ENCODE assay signal across 8 mouse cellular contexts in the genomic region with DNA sequence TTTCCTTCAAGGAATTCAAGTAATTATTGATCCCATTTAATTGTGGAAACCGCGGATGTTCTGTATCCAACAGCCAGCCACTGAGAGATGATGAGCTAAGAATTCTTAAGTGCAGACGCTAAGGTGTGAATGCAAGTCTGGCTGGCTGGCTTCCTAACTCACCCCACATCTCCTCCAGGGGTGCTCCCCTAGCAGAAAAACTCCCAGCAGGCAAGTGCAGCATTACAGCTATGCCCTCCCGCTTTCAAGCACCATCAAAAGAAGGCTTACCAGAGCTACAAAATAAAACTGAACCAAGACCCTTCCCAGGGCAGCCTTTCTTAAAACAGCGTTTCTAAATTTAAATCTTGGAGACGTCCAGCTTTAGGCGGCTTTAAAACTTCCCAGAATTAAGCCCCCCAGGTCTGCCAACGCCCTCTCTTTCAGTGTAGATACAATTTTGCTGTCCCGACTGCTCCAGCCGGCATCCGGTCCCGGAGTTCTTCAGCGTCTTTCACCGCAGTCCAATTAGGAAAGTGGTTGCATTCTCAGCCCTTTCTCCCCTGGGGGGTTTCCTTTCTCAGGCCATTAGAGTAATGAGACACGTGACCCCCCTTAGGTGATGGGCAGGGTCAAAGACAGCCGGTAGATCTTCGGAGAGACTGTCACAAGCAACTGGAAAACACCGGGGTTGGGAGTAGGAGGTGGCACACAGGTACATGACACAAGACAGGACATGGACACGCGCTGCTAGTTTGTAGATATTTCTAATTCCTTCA. TPM values are rescaled to one million over a fixed set of nuclear protein-coding genes. Genes with fewer than 3 reads are reported as not detected.
DNase-seq lines count a peak whose midpoint lies in the region; ATAC-seq and TF ChIP-seq lines count a peak whose summit lies in the region.

No protein-coding gene starts in this region.

- no peaks in the 10 kb centered on the region for H3K36me3 ChIP-seq in heart, embryonic 13.5 days
- no peaks in the 10 kb centered on the region for H3K36me3 ChIP-seq in hindbrain, embryonic 11.5 days (ENCODE audit: control insufficient read depth, insufficient read depth, low read length)
- H3K36me3 ChIP-seq in midbrain, embryonic 12.5 days = no peaks in the 10 kb centered on the region

- 8% methylated on average over 20 of the region's 20 CpGs for WGBS in heart, embryonic 13.5 days
- 12% methylated on average over 20 of the region's 20 CpGs for WGBS in hindbrain, embryonic 11.5 days
- WGBS in midbrain, embryonic 12.5 days = 7% methylated on average over 20 of the region's 20 CpGs

- TF ChIP-seq CTCF in brain, embryonic 14.5 days (IDR thresholded peaks at IDR 0.05; ENCODE audit: borderline replicate concordance, extremely low read depth, insufficient read depth, insufficient read length) = no peak

- intact Hi-C loops in gastrocnemius, postnatal 36 days (cut with DNase I) = no loop called here

- H3K27ac ChIP-seq in heart, embryonic 13.5 days (replicated peaks) = 0 out of 2 replicates have a peak overlapping the region, but pooled peaks have one; percentile 20
- no peak overlapping the region for H3K27ac ChIP-seq in hindbrain, embryonic 11.5 days (ENCODE audit: low read depth, low read length)
- H3K27ac ChIP-seq in midbrain, embryonic 12.5 days (replicated peaks) = no peak overlapping the region

- DNase-seq in heart, adult 8-10 months (ENCODE audit: low spot score) = no peak
- DNase-seq in brain, embryonic 14.5 days (ENCODE audit: low read depth) = peak; percentile 53
- DNase-seq in hindbrain, embryonic 11.5 days (ENCODE audit: low spot score) = peak; percentile 52
- no peak for DNase-seq in spleen, adult 18-20 months
- no peak for DNase-seq in gastrocnemius, postnatal 36 days

- no peaks in the 10 kb centered on the region for H3K9me3 ChIP-seq in heart, embryonic 13.5 days
- H3K9me3 ChIP-seq in hindbrain, embryonic 11.5 days (ENCODE audit: control insufficient read depth, low read length) = no peaks in the 10 kb centered on the region
- H3K9me3 ChIP-seq in midbrain, embryonic 12.5 days = no peaks in the 10 kb centered on the region; the same call in 1 of the 2 replicates

- TF ChIP-seq POLR2A in brain, embryonic 14.5 days (IDR thresholded peaks at IDR 0.05; ENCODE audit: borderline replicate concordance, extremely low read depth, insufficient read depth, insufficient read length, poor library complexity, severe bottlenecking) = no peak

- peak overlapping the region; percentile 76 for H3K9ac ChIP-seq in heart, embryonic 13.5 days
- no peak overlapping the region for H3K9ac ChIP-seq in hindbrain, embryonic 11.5 days (ENCODE audit: low read depth, low read length)
- no peak overlapping the region; the same call in 1 of the 2 replicates for H3K9ac ChIP-seq in midbrain, embryonic 12.5 days (replicated peaks)

- peaks cover 12% of the 10 kb centered on the region for H3K27me3 ChIP-seq in heart, embryonic 13.5 days (replicated peaks)
- no peaks in the 10 kb centered on the region for H3K27me3 ChIP-seq in hindbrain, embryonic 11.5 days (ENCODE audit: control insufficient read depth, insufficient read depth, low read length)
- H3K27me3 ChIP-seq in midbrain, embryonic 12.5 days = peaks cover 17% of the 10 kb centered on the region

- H3K4me2 ChIP-seq in heart, embryonic 13.5 days = peak overlapping the region; percentile 73
- peak overlapping the region; percentile 30 for H3K4me2 ChIP-seq in hindbrain, embryonic 11.5 days (replicated peaks; ENCODE audit: low read depth, low read length)
- H3K4me2 ChIP-seq in midbrain, embryonic 12.5 days (replicated peaks) = peak overlapping the region; percentile 51

- no peak for ATAC-seq in heart, embryonic 13.5 days (ENCODE audit: extremely low read depth, insufficient number of reproducible peaks, low FRiP score, low TSS enrichment)
- ATAC-seq in hindbrain, embryonic 11.5 days (ENCODE audit: low FRiP score) = peak; percentile 38; the same call in 1 of the 2 replicates
- ATAC-seq in midbrain, embryonic 12.5 days (ENCODE audit: low FRiP score, low read depth) = peak; percentile 30; the same call in 1 of the 2 replicates
- no peak for ATAC-seq in monocyte, adult 5-6 weeks (replicated peaks; ENCODE audit: insufficient number of reproducible peaks, low FRiP score, low TSS enrichment, poor library complexity, severe bottlenecking)

- peak overlapping the region; percentile 54 for H3K4me3 ChIP-seq in heart, embryonic 13.5 days
- peak overlapping the region; percentile 22 for H3K4me3 ChIP-seq in hindbrain, embryonic 11.5 days (ENCODE audit: low read depth, low read length)
- peak overlapping the region; percentile 34 for H3K4me3 ChIP-seq in midbrain, embryonic 12.5 days

- peaks cover 12% of the 10 kb centered on the region; the same call in 1 of the 2 replicates for H3K4me1 ChIP-seq in heart, embryonic 13.5 days
- no peaks in the 10 kb centered on the region for H3K4me1 ChIP-seq in hindbrain, embryonic 11.5 days (replicated peaks; ENCODE audit: control insufficient read depth, insufficient read depth, low read length)
- peaks cover 6% of the 10 kb centered on the region for H3K4me1 ChIP-seq in midbrain, embryonic 12.5 days

RNA-seq across cellular contexts. Expression of a gene that starts 22.5 kb away (rescaled TPM):
- polyA plus RNA-seq in heart, embryonic 13.5 days (2015; fragmentation: Nextera tagmentation; extraction: Ambion mirVana) = 0.39 and 0.68 TPM in 2 replicates
- total RNA-seq in heart, adult 8-10 months (2022) = 10 to 100 TPM; 37.0 to 50.2 (median 46.8) TPM
- polyA plus RNA-seq in brain, embryonic 14.5 days (2012; rRNA removed) = 6.5 and 9.6 TPM in 2 replicates
- 0.37 and 0.46 TPM in 2 replicates for polyA plus RNA-seq in hindbrain, embryonic 11.5 days (2014; fragmentation: Nextera tagmentation; extraction: Ambion mirVana)
- 0.64 and 0.68 TPM in 2 replicates for polyA plus RNA-seq in midbrain, embryonic 12.5 days (2016; fragmentation: Nextera tagmentation; extraction: Ambion mirVana)
- total RNA-seq in gastrocnemius, postnatal 36 days (2021) = 1 to 10 TPM; 3.6 to 4.1 TPM
- total RNA-seq in monocyte, adult 5-6 weeks (2017) = 0.57 to 1.4 TPM in 2 of 3 replicates, not detected in the other

RNA-seq across cellular contexts. Expression of a gene that starts 55.5 kb away (rescaled TPM):
- polyA plus RNA-seq in heart, embryonic 13.5 days (2015; fragmentation: Nextera tagmentation; extraction: Ambion mirVana) = 0.64 and 0.91 TPM in 2 replicates
- 10 to 100 TPM; 22.1 to 29.5 (median 26.8) TPM for total RNA-seq in heart, adult 8-10 months (2022)
- 0.19 and 1.00 TPM in 2 replicates for polyA plus RNA-seq in brain, embryonic 14.5 days (2012; rRNA removed)
- 2.5 and 2.6 TPM in 2 replicates for polyA plus RNA-seq in hindbrain, embryonic 11.5 days (2014; fragmentation: Nextera tagmentation; extraction: Ambion mirVana)
- 2.1 and 2.5 TPM in 2 replicates for polyA plus RNA-seq in midbrain, embryonic 12.5 days (2016; fragmentation: Nextera tagmentation; extraction: Ambion mirVana)
- total RNA-seq in gastrocnemius, postnatal 36 days (2021) = 1 to 10 TPM; 3.8 to 8.5 TPM
- total RNA-seq in monocyte, adult 5-6 weeks (2017) = not detected in 3 replicates

Comparison
In these comparisons a context has a peak if more than half of its experiments do, and no peak if none do; other contexts are left out.
1. ATAC-seq: peak in hindbrain, embryonic 11.5 days (single experiment) and midbrain, embryonic 12.5 days (single experiment); none in heart, embryonic 13.5 days (single experiment) and monocyte, adult 5-6 weeks (single experiment).
2. DNase-seq: peak in brain, embryonic 14.5 days (single experiment) and hindbrain, embryonic 11.5 days (single experiment); none in heart, adult 8-10 months (single experiment), spleen, adult 18-20 months (0 of 2) and gastrocnemius, postnatal 36 days (0 of 2).
3. Peak in every context shown above with its lines, with median percentiles within 50 percentile points of each other: H3K4me2 ChIP-seq and H3K4me3 ChIP-seq.